43 mouse cellular contexts compared by ENCODE assay signal in genomic region chr17:3541033-3541432, GRCm38 (mm10). TPM values are rescaled to one million over a fixed set of nuclear protein-coding genes. Genes with fewer than 3 reads are reported as not detected.
"Had no signal": no experiment of that assay in that cellular context is flagged by ENCODE, and none has a peak within 500 bp of the region (broad histone marks: within the 10 kb centered on the region; RNA-seq: fewer than 3 reads in every experiment).

No protein-coding gene starts in this region.

- H3K4me3 ChIP-seq: heart, embryonic 13.5 days; heart, embryonic 15.5 days; hindbrain, embryonic 10.5 days; hindbrain, embryonic 12.5 days; hindbrain, embryonic 13.5 days; hindbrain, embryonic 15.5 days; intestine, embryonic 15.5 days; kidney, embryonic 15.5 days; layer of hippocampus, adult 2 months; left cerebral cortex, adult 2 months had no signal

- DNase-seq: heart, postnatal 10 days; heart, postnatal 14 days; heart, postnatal 36 days; heart, postnatal 4 days; kidney, adult 11 months; kidney, adult 18-20 months; kidney, adult 2 months; kidney, adult 8-10 months; kidney, adult 9 months; kidney, postnatal 10 days; kidney, postnatal 14 days; kidney, postnatal 25 days; kidney, postnatal 36 days; kidney, postnatal 4 days; layer of hippocampus, adult 9-11 months; layer of hippocampus, postnatal 36 days had no signal

- H3K27me3 ChIP-seq: heart, embryonic 13.5 days; heart, embryonic 15.5 days; hindbrain, embryonic 12.5 days; hindbrain, embryonic 13.5 days; hindbrain, embryonic 15.5 days; intestine, embryonic 15.5 days; kidney, embryonic 15.5 days had no signal

- H3K9ac ChIP-seq: heart, embryonic 13.5 days; heart, embryonic 15.5 days; hindbrain, embryonic 12.5 days; hindbrain, embryonic 13.5 days; hindbrain, embryonic 14.5 days; hindbrain, embryonic 15.5 days; intestine, embryonic 15.5 days; kidney, embryonic 15.5 days had no signal

- H3K9me3 ChIP-seq: heart, embryonic 13.5 days; heart, embryonic 15.5 days; hindbrain, embryonic 10.5 days; hindbrain, embryonic 12.5 days; hindbrain, embryonic 13.5 days; hindbrain, embryonic 15.5 days; intestine, embryonic 15.5 days; kidney, embryonic 15.5 days had no signal

- H3K36me3 ChIP-seq: intestine, embryonic 15.5 days had no signal

- H3K4me1 ChIP-seq: heart, embryonic 13.5 days; heart, embryonic 15.5 days; hindbrain, embryonic 10.5 days; hindbrain, embryonic 12.5 days; hindbrain, embryonic 13.5 days; hindbrain, embryonic 15.5 days; intestine, embryonic 15.5 days; kidney, embryonic 15.5 days had no signal

- H3K27ac ChIP-seq: heart, embryonic 13.5 days; heart, embryonic 15.5 days; hindbrain, embryonic 10.5 days; hindbrain, embryonic 12.5 days; hindbrain, embryonic 13.5 days; hindbrain, embryonic 14.5 days; hindbrain, embryonic 15.5 days; hindbrain, postnatal 0 days; intestine, embryonic 15.5 days; kidney, embryonic 15.5 days; kidney, postnatal 0 days; layer of hippocampus, adult 2 months; left cerebral cortex, adult 2 months had no signal

- H3K4me2 ChIP-seq: heart, embryonic 13.5 days; heart, embryonic 15.5 days; hindbrain, embryonic 12.5 days; hindbrain, embryonic 13.5 days; hindbrain, embryonic 14.5 days; hindbrain, embryonic 15.5 days; intestine, embryonic 15.5 days; kidney, embryonic 15.5 days had no signal

- ATAC-seq: hindbrain, embryonic 16.5 days; hindbrain, postnatal 0 days; inflammation-experienced regulatory T-cells, adult 6 months; intestine, embryonic 15.5 days; intestine, embryonic 16.5 days; intestine, postnatal 0 days had no signal

RNA-seq across cellular contexts. Expression of gene Cldn20, which starts 8.7 kb away (rescaled TPM):
- total RNA-seq: heart, postnatal 10 days; heart, postnatal 14 days; heart, postnatal 25 days; heart, postnatal 36 days; heart, postnatal 4 days; hematopoietic stem cell, adult 5-6 weeks; layer of hippocampus, adult 8-10 months; layer of hippocampus, postnatal 14 days; layer of hippocampus, postnatal 25 days had no signal
- polyA plus RNA-seq: heart, embryonic 13.5 days; heart, embryonic 14.5 days; heart, postnatal 0 days; hindbrain, embryonic 10.5 days; hindbrain, embryonic 11.5 days; hindbrain, embryonic 16.5 days; inflammation-experienced regulatory T-cells, adult 6 months; intestine, embryonic 14.5 days; intestine, embryonic 15.5 days; intestine, postnatal 0 days; kidney, embryonic 16.5 days had no signal
